Mouse (Mus musculus) heart, adult 18-20 months (tissue): ENCODE data around the gene 2310039H08Rik. TPM values are rescaled to one million over a fixed set of nuclear protein-coding genes. Genes with fewer than 3 reads are reported as not detected.

Experiments
- DNase-seq, 2 experiments: peaks; one replicate each; pipeline ENCODE4 v3.0.0; 2021 to 2022; ENCODE audit warnings: mixed read lengths in 1 of 2
- total RNA-seq, 2 experiments: library from RNA; stranded (reverse); gene quantifications; 2 replicates each; pipeline ENCODE4 v1.2.3; 2021

The 2310039H08Rik gene
- total RNA-seq, 2 experiments from 2014 or later = 24.4 to 29.4 TPM

DNA sequence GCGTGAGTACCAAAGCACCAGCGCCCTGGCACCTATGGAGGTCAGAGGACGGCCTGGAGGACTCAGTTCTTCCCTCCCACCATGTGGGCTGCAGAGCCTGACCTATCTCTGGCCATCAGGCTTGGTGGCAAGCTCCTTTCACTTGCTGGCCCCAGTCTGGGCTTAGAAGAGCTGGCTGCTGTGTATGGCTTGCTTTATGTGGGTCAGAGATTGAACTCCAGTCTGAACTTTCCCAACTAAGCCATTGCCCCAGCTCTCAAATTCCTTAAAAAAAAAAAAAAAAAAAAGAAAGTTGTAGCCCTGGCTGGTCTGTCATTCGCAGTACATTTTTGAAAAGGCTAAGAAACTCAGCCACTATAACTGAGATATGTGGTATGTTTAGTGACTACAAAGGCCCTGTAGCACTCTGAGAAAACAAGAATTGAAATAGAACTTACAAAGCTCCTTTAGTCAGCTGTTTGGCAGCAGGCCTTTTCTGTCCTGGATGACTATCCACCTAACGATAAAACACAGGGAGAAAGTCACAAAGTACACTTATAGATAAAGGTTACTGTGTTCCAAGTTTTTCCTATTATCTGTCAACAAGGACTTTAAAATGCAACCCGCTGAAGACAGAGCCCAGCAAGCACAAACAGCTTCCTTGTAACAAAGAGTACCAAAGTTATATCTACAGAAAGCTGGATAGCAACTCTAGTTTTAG is 36.8 kb downstream of the 2310039H08Rik start:
- DNase-seq = peak; percentile 58 to 64

DNA sequence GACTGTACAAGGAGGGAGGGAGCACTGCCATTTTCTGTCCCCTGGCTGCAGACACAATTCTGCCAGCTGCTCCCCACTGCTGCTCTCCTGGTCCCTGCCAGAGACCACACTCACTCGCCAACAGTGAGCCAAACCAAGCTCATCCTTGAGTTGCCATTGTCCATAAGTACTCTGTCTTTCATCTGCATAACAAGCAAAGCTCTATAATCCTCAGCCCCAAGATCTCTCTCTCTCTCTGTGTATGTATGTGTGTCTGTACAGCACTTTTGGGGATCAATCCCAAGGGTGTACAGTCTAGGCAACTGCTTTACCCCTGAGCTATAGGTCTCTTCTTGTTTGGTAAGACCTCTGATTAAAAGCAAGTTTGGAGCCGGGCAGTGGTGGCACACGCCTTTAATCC is 38.2 kb downstream of the 2310039H08Rik start:
- DNase-seq = no peak

DNA sequence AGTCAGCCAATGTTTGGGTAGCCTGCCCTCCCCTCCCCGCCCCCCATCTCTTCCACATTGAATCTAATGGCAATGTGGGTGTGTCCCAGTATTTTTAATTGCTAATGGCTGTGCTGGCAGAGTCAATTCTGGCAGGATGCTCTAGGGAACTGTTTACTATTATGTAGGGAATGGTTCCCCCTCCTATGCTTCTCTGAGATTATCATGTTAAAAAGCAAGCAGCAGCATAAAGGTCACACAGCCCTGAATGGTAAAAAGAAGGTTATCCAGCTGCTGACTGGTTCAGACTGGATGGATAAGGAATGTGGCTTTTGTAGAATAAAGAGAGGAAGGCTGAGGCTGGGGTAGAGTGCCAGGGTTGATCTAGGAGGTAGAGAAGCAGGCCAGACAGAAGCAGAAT is 40.0 kb downstream of the 2310039H08Rik start:
- no peak for DNase-seq

DNA sequence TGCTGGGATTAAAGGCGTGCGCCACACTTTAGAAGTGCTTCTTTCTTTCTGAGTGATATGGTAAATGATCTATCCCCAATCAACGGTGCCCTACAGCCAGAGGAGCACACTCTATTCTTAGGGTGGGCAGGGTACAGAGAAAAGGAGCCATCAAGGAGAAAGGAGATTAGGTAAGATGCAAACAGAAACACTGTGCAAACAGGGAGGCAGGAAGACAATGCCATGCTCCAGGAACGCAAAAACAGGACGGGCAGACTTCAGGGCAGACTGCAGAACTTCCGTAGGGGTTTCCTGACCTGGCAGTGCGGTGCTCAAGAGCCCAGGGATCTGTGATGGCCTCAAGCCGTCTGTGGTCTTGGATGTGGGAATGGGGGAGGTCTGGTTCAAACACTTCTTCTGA is 41.2 kb downstream of the 2310039H08Rik start:
- no peak for DNase-seq

DNA sequence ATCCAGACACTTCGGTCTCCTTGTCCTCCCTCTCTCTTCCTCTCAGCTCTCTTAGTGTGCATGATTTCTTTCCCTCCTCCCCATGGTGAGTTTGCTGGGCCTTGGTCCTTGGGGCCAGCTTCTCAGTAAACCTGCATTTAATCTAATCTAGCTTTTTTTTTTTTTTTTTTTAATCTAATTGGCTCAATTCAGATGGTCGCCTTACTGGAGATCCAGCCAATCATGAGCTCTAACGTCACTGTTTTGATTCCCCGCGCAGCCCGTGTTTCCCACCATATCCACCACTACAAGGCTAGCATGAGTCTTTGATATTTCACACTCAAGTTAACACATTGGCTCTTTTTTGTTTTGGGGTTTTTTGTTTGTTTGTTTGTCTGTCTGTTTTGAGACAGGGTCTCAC is 42.1 kb downstream of the 2310039H08Rik start:
- no peak for DNase-seq

DNA sequence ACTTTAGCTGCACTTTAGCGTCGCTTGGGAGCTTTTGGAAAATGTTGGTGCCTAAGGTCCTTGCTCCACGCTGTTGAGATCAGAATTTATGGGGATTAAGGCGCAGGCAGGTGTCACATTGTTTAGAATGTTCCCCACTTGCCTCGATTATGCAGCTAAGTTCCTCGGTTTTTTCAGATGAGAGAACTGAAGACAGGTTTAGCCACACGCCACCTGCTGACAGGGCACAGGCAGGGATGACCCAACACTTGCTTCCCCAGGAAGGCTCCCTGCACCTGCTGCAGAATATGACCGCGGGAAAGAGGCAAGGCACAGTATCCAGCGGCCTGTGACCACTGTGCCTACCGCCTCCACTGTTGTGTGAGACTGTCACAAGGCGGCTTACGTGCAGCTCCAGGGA is 43.9 kb downstream of the 2310039H08Rik start:
- DNase-seq = no peak

DNA sequence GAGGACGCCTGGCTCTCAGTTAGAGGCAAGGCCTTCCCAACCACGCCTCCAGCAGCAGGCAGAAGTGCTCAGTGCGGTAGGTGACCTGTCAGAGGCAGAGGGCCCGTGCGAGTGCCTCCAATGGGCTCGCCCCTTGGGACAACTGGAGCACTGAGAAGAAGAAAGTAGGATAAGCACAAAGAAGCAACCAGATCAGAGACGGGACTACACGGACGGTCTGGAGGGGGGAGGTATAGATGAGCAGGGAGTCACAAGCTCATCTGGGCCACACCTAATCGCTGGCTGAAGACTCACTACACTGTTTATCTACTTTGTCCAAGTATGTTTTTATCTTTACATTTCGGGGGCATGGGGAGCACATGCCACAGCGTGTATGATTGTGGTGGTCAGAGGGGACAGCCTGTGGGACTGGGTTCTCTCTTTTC is 45.3 kb downstream of the 2310039H08Rik start:
- no peak for DNase-seq

DNA sequence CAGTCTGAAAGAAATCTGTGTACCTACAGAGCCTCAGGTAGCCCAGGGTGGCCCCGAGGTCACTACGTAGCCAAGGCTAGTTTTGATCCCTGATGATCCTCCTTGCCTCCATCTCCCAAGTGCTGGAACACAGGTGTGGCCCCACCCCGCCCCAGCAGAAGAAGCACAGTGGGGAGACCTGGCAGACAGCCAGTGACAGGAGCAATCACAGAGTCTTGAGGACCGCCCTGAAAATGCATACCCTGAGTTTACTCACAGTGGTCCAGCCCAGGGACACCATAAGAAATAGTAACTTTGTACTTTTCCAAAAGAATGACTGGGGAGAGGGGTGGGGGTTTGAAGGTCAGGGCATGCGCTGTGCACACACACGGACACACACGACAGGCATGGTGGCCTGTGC is 48.2 kb downstream of the 2310039H08Rik start:
- no peak for DNase-seq

Other genes starting within 250 kb of the 2310039H08Rik start
- gene Cul9, start 226.2 kb upstream of the 2310039H08Rik start, total RNA-seq = 10 to 100 TPM; 23.9 to 25.7 TPM
- gene Srf, start 216.5 kb upstream of the 2310039H08Rik start, total RNA-seq = 10 to 100 TPM; 88.4 to 93.6 TPM
- gene Ptk7, start 143.1 kb upstream of the 2310039H08Rik start, total RNA-seq = 1 to 10 TPM; 2.0 to 2.5 TPM
- gene Klc4, start 126.6 kb upstream of the 2310039H08Rik start, total RNA-seq = 10 to 100 TPM; 25.9 to 26.8 TPM
- gene Mrpl2, start 126.4 kb upstream of the 2310039H08Rik start, total RNA-seq = 100 to 1,000 TPM; 136 to 141 TPM
- 10 to 100 TPM; 16.9 to 18.8 TPM for gene Cul7, start 122.3 kb upstream of the 2310039H08Rik start, total RNA-seq
- gene Rrp36, start 98.3 kb upstream of the 2310039H08Rik start, total RNA-seq = 10 to 100 TPM; 13.4 to 14.2 TPM
- gene Mea1, start 93.8 kb upstream of the 2310039H08Rik start, total RNA-seq = 10 to 100 TPM; 52.0 to 52.2 TPM
- 10 to 100 TPM; 53.5 to 60.2 TPM for gene Klhdc3, start 91.7 kb upstream of the 2310039H08Rik start, total RNA-seq
- 10 to 100 TPM; 29.0 to 30.0 TPM for gene Ppp2r5d, start 67.5 kb upstream of the 2310039H08Rik start, total RNA-seq
- 10 to 100 TPM; 36.1 to 39.2 TPM for gene Pex6, start 61.2 kb upstream of the 2310039H08Rik start, total RNA-seq
- 1 to 10 TPM; 3.7 to 4.1 TPM for gene Gnmt, start 43.5 kb upstream of the 2310039H08Rik start, total RNA-seq
- 10 to 100 TPM; 16.5 to 18.2 TPM for gene Cnpy3, start 20.4 kb upstream of the 2310039H08Rik start, total RNA-seq
- gene Ptcra, start 8.9 kb upstream of the 2310039H08Rik start, total RNA-seq = not detected
- gene Rpl7l1, start 10.0 kb downstream of the 2310039H08Rik start, total RNA-seq = 10 to 100 TPM; 59.8 to 61.8 TPM
- 10 to 100 TPM in 1 of 2 experiments, 1 to 10 TPM in 1; 7.5 to 13.0 TPM for gene Bicral, start 85.8 kb downstream of the 2310039H08Rik start, total RNA-seq
- 10 to 100 TPM; 16.0 to 16.6 TPM for gene Tbcc, start 118.0 kb downstream of the 2310039H08Rik start, total RNA-seq
- gene Prph2, start 137.8 kb downstream of the 2310039H08Rik start, total RNA-seq = not detected
- 10 to 100 TPM; 68.8 to 77.6 TPM for gene Ubr2, start 237.9 kb downstream of the 2310039H08Rik start, total RNA-seq